8 mouse cellular contexts compared by ENCODE assay signal in the genomic region with DNA sequence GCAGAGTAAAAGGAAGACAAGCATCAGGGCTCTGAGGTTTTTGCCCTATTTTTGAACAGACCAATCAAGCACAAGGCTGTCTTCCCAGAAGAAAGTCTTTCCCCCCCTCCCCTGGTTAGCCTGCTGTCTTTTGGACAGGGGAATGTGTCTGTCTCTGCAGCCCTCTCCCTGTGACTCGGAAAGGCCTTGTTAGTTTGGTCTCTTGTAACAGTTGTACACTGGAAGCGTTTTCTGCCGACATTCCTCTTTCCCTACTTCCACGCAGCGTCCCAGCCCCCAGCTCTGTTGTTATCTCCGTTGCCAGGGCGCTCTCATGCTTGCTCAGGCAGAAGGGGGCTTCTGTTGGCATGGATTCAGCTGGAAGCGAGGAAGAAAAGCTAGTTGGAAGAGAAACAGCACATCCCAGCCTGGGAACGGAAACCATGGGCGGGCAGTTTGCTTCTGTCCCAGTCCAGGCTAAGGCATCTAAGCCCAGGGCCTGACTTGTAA. TPM values are rescaled to one million over a fixed set of nuclear protein-coding genes. Genes with fewer than 3 reads are reported as not detected.
DNase-seq lines count a peak whose midpoint lies in the region; ATAC-seq and TF ChIP-seq lines count a peak whose summit lies in the region.

No protein-coding gene starts in this region.

- TF ChIP-seq EP300 in stomach, postnatal 0 days (optimal IDR thresholded peaks at IDR 0.05) = no peak

- peak overlapping the region; percentile 38 for H3K9ac ChIP-seq in hindbrain, postnatal 0 days (replicated peaks; ENCODE audit: low read length)
- H3K9ac ChIP-seq in limb, embryonic 12.5 days (replicated peaks) = no peak overlapping the region
- peak overlapping the region; percentile 58 for H3K9ac ChIP-seq in midbrain, embryonic 13.5 days (replicated peaks)
- peak overlapping the region; percentile 27; the same call in 1 of the 2 replicates for H3K9ac ChIP-seq in stomach, postnatal 0 days (ENCODE audit: low read length)

- H3K36me3 ChIP-seq in hindbrain, postnatal 0 days (ENCODE audit: insufficient read depth, low read length) = no peaks in the 10 kb centered on the region
- peaks cover 13% of the 10 kb centered on the region; the same call in 1 of the 2 replicates for H3K36me3 ChIP-seq in limb, embryonic 12.5 days
- H3K36me3 ChIP-seq in midbrain, embryonic 13.5 days = peaks cover 9% of the 10 kb centered on the region; the same call in 1 of the 2 replicates
- 0 out of 2 replicates have a peak, but pooled peaks cover 1% of the 10 kb centered on the region for H3K36me3 ChIP-seq in stomach, postnatal 0 days (ENCODE audit: control insufficient read depth, insufficient read depth, low read length)

- 4% methylated on average over 10 of the region's 10 CpGs for WGBS in hindbrain, postnatal 0 days
- 68% methylated on average over 10 of the region's 10 CpGs for WGBS in limb, embryonic 12.5 days
- WGBS in midbrain, embryonic 13.5 days = 11% methylated on average over 10 of the region's 10 CpGs
- 15% methylated on average over 10 of the region's 10 CpGs for WGBS in stomach, postnatal 0 days

- H3K9me3 ChIP-seq in hindbrain, postnatal 0 days (ENCODE audit: low read length) = no peaks in the 10 kb centered on the region
- no peaks in the 10 kb centered on the region for H3K9me3 ChIP-seq in limb, embryonic 12.5 days
- no peaks in the 10 kb centered on the region for H3K9me3 ChIP-seq in midbrain, embryonic 13.5 days
- no peaks in the 10 kb centered on the region for H3K9me3 ChIP-seq in stomach, postnatal 0 days (ENCODE audit: control insufficient read depth, low read length)

- H3K4me1 ChIP-seq in hindbrain, postnatal 0 days (ENCODE audit: insufficient read depth, low read length) = peaks cover 21% of the 10 kb centered on the region
- peaks cover 23% of the 10 kb centered on the region for H3K4me1 ChIP-seq in limb, embryonic 12.5 days (replicated peaks)
- H3K4me1 ChIP-seq in midbrain, embryonic 13.5 days (replicated peaks) = peaks cover 52% of the 10 kb centered on the region
- H3K4me1 ChIP-seq in stomach, postnatal 0 days (replicated peaks; ENCODE audit: control insufficient read depth, insufficient read depth) = peaks cover 6% of the 10 kb centered on the region; the same call in 1 of the 2 replicates

- H3K4me3 ChIP-seq in gastrocnemius, adult 2 months = peak overlapping the region; percentile 68
- H3K4me3 ChIP-seq in hindbrain, postnatal 0 days (ENCODE audit: low read length) = no peak overlapping the region
- no peak overlapping the region for H3K4me3 ChIP-seq in limb, embryonic 12.5 days (replicated peaks)
- peak overlapping the region; percentile 19 for H3K4me3 ChIP-seq in midbrain, embryonic 13.5 days (replicated peaks)
- no peak overlapping the region for H3K4me3 ChIP-seq in stomach, postnatal 0 days (ENCODE audit: low read depth, low read length)

- TF ChIP-seq CTCF in gastrocnemius, adult 2 months (IDR thresholded peaks at IDR 0.05) = no peak
- TF ChIP-seq CTCF in hindbrain, postnatal 0 days (IDR thresholded peaks at IDR 0.05; ENCODE audit: low read depth) = no peak
- no peak; the same call in 1 of the 2 replicates for TF ChIP-seq CTCF in stomach, postnatal 0 days (IDR thresholded peaks at IDR 0.05; ENCODE audit: low read depth)

- peak; percentile 79 for ATAC-seq in hindbrain, postnatal 0 days
- no peak for ATAC-seq in limb, embryonic 12.5 days (ENCODE audit: insufficient number of reproducible peaks, insufficient read depth, low FRiP score, low TSS enrichment, low read depth)
- peak; percentile 77 for ATAC-seq in midbrain, embryonic 13.5 days
- ATAC-seq in stomach, postnatal 0 days (ENCODE audit: low FRiP score, low TSS enrichment) = peak; percentile 43; the same call in 1 of the 2 replicates
- ATAC-seq in granulocyte monocyte progenitor cell, adult 5-6 weeks (replicated peaks; ENCODE audit: poor library complexity, severe bottlenecking) = no peak

- H3K4me2 ChIP-seq in hindbrain, postnatal 0 days (ENCODE audit: low read depth, low read length) = peak overlapping the region; percentile 43
- no peak overlapping the region for H3K4me2 ChIP-seq in limb, embryonic 12.5 days
- peak overlapping the region; percentile 52 for H3K4me2 ChIP-seq in midbrain, embryonic 13.5 days (replicated peaks)
- peak overlapping the region; percentile 45 for H3K4me2 ChIP-seq in stomach, postnatal 0 days (replicated peaks; ENCODE audit: low read depth)

- DNase-seq in R1 (ENCODE audit: low read depth, low spot score) = peak; percentile 63
- peak; percentile 42 to 61 for DNase-seq in cerebellum, postnatal 25 days
- DNase-seq in gastrocnemius, adult 2 months = peak; percentile 56
- DNase-seq in hindbrain, postnatal 0 days (ENCODE audit: low spot score) = peak; percentile 95
- peak; percentile 65 for DNase-seq in stomach, postnatal 0 days (ENCODE audit: low spot score)

- intact Hi-C loops in gastrocnemius, adult 2 months (cut with DNase I) = no loop called here

- peak overlapping the region; percentile 82 for H3K27ac ChIP-seq in gastrocnemius, adult 2 months
- H3K27ac ChIP-seq in hindbrain, postnatal 0 days = peak overlapping the region; percentile 91
- H3K27ac ChIP-seq in limb, embryonic 12.5 days = peak overlapping the region; percentile 57; the same call in 1 of the 2 replicates
- H3K27ac ChIP-seq in midbrain, embryonic 13.5 days = peak overlapping the region; percentile 88
- H3K27ac ChIP-seq in stomach, postnatal 0 days (replicated peaks) = peak overlapping the region; percentile 88

- H3K27me3 ChIP-seq in hindbrain, postnatal 0 days (ENCODE audit: insufficient read depth, low read length) = no peaks in the 10 kb centered on the region
- no peaks in the 10 kb centered on the region for H3K27me3 ChIP-seq in limb, embryonic 12.5 days
- H3K27me3 ChIP-seq in midbrain, embryonic 13.5 days = no peaks in the 10 kb centered on the region
- H3K27me3 ChIP-seq in stomach, postnatal 0 days (ENCODE audit: control insufficient read depth, insufficient read depth, low read length) = no peaks in the 10 kb centered on the region

RNA-seq across cellular contexts. Expression of gene Chmp4b, which starts 26.2 kb away (rescaled TPM):
- 100 to 1,000 TPM; 111 to 119 TPM for total RNA-seq in gastrocnemius, adult 2 months (2021)
- 113 and 151 TPM in 2 replicates for total RNA-seq in hindbrain, postnatal 0 days (2014; rRNA removed)
- polyA plus RNA-seq in hindbrain, postnatal 0 days (2015; fragmentation: Nextera tagmentation; extraction: Ambion mirVana) = 35.9 and 36.5 TPM in 2 replicates
- 24.8 and 25.4 TPM in 2 replicates for polyA plus RNA-seq in limb, embryonic 12.5 days (2016; fragmentation: Nextera tagmentation; extraction: Ambion mirVana)
- 22.2 and 27.2 TPM in 2 replicates for polyA plus RNA-seq in midbrain, embryonic 13.5 days (2015; fragmentation: Nextera tagmentation; extraction: Ambion mirVana)
- 37.3 and 42.7 TPM in 2 replicates for polyA plus RNA-seq in stomach, postnatal 0 days (2015; fragmentation: Nextera tagmentation; extraction: Ambion mirVana)
- 108 and 120 TPM in 2 replicates for total RNA-seq in granulocyte monocyte progenitor cell, adult 5-6 weeks (2014; fragmentation: Nextera tagmentation)
- total RNA-seq in granulocyte monocyte progenitor cell, adult 5-6 weeks (2017) = 125 and 129 TPM in 2 replicates

Comparison
In these comparisons a context has a peak if more than half of its experiments do, and no peak if none do; other contexts are left out.
1. H3K4me3 ChIP-seq: peak in gastrocnemius, adult 2 months (single experiment) and midbrain, embryonic 13.5 days (single experiment); none in hindbrain, postnatal 0 days (single experiment), limb, embryonic 12.5 days (single experiment) and stomach, postnatal 0 days (single experiment).
2. ATAC-seq: peak in hindbrain, postnatal 0 days (single experiment), midbrain, embryonic 13.5 days (single experiment) and stomach, postnatal 0 days (single experiment); none in limb, embryonic 12.5 days (single experiment) and granulocyte monocyte progenitor cell, adult 5-6 weeks (single experiment).
3. Peak in every context shown above with its lines, with median percentiles within 50 percentile points of each other: DNase-seq and H3K27ac ChIP-seq.